Mouse (Mus musculus) embryonic facial prominence, embryonic 12.5 days (tissue): ENCODE measurements at regions not wholly inside any gene's neighbourhood (a gene's known extent, or its start where the extent isn't known, plus 50 kb on each side); places are given as distances from the start of the nearest gene placed in this dataset.

Source experiments
- ATAC-seq: fragments of 200-750 bp; cut with Nextera tagmentation; 2 replicates; pipeline ENCODE4 v1.8.0; 2017; ENCODE audit not compliant: insufficient number of reproducible peaks, insufficient read depth, low FRiP score, low TSS enrichment
- H3K27ac ChIP-seq: fragments of 300-500 bp; sonication (generic); 2 replicates; pipeline ENCODE4 v1.5.1; 2016; ENCODE audit warnings: mild to moderate bottlenecking
- H3K27me3 ChIP-seq: fragments of 300-500 bp; sonication (generic); 2 replicates; pipeline ENCODE4 v1.6.1; 2016; ENCODE audit warnings: mild to moderate bottlenecking, moderate library complexity
- H3K36me3 ChIP-seq: fragments of 300-500 bp; sonication (generic); 2 replicates; pipeline ENCODE4 v1.6.1; 2016; ENCODE audit warnings: mild to moderate bottlenecking
- H3K4me1 ChIP-seq: fragments of 300-500 bp; sonication (generic); 2 replicates; pipeline ENCODE4 v1.6.1; 2016
- H3K4me2 ChIP-seq: fragments of 300-500 bp; sonication (generic); replicated peaks from 2 replicates; pipeline ENCODE4 v1.6.1; 2016; ENCODE audit warnings: mild to moderate bottlenecking, moderate library complexity
- H3K4me3 ChIP-seq: fragments of 300-500 bp; sonication (generic); 2 replicates; pipeline ENCODE4 v1.5.1; 2016; ENCODE audit warnings: mild to moderate bottlenecking
- H3K9ac ChIP-seq: fragments of 300-500 bp; sonication (generic); 2 replicates; pipeline ENCODE4 v1.6.1; 2016; ENCODE audit warnings: mild to moderate bottlenecking, moderate library complexity
- H3K9me3 ChIP-seq: fragments of 300-500 bp; sonication (generic); 2 replicates; pipeline ENCODE4 v1.6.1; 2016; ENCODE audit warnings: mild to moderate bottlenecking, moderate library complexity
- WGBS: fragments of 180-500 bp; shearing (Covaris S2); methylation state at CpG from one replicate; pipeline ENCODE4 v1.1.7; 2016; 5-methylcytosine and 5-hydroxymethylcytosine counted together

DNA sequence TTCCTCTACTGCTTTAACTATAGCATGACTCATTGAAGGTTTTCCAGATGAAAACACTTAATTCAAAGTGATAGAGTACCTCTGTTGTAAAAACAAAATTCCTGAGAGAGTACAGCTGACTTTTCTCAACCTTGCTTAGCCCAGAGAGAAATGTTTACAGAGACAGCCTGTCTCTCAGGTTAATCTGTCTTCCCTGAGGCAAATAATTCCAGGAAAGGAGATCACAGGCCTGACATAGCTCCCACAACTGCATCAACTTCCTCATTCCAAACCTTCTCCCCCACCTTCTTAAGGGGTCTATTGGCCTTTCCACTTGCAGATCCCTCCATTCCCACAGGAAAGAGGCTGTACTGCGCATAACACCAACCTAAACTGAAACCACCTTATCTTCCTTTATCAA lies 586.1 kb upstream of the Impad1 start:
- Histone ChIP-seq H3K36me3 (no peaks in the 10 kb centered on the region), H3K27me3 (no peaks in the 10 kb centered on the region), H3K4me2 (no peak overlapping the region), H3K9ac (no peak overlapping the region), H3K4me3 (no peak overlapping the region), H3K9me3 (no peaks in the 10 kb centered on the region), H3K4me1 (no peaks in the 10 kb centered on the region), H3K27ac (no peak overlapping the region)
- ATAC-seq: no peak
- 42% methylated on average over 1 of the region's 1 CpGs for WGBS

DNA sequence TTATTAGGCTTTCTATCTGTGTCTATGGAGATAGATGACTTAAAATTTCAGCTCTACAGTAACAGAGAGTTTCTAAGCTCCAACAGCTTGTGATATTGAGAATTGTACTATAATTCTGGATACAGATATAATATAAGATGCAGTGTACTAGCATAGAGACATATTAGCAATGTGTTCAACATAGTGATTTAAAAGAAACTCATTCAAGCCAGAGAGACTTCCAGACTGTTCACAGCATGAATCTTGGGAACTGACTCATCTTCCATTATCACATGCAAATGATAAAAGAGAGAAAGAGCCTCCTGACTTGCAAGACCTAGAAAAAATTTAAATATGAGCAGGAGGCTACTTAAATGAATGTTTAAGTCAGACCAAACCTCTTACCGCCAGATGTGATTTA lies 565.1 kb upstream of the Impad1 start:
- no peak for ATAC-seq
- no peak overlapping the region for H3K4me3 ChIP-seq
- H3K27me3 ChIP-seq: no peaks in the 10 kb centered on the region
- no peaks in the 10 kb centered on the region for H3K36me3 ChIP-seq
- WGBS: 95% methylated on average over 1 of the region's 1 CpGs
- H3K27ac ChIP-seq: no peak overlapping the region
- H3K4me2 ChIP-seq: no peak overlapping the region
- H3K9ac ChIP-seq: no peak overlapping the region
- H3K9me3 ChIP-seq: no peaks in the 10 kb centered on the region
- no peaks in the 10 kb centered on the region for H3K4me1 ChIP-seq

DNA sequence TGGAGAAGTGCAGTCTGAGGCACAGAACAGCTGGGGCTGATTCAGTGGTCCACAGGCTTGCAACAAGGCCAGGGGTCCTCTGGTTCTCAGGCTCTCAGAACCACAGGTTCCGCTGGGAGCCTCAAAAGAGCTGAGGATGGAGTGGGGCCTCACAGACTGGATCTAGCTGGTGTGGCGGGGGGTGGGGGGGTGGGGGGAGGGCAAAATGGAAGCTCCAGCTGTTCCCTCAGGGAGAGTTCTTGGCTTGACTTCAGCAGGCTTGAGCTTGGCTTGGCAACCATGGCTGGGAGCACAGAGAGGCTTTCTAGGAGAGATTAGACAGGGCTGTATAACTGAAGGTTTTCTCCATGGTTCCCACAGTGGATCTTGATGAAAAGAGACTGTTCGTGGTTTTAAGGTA lies 553.1 kb upstream of the Impad1 start:
- Histone ChIP-seq H3K4me2 (no peak overlapping the region), H3K36me3 (no peaks in the 10 kb centered on the region), H3K4me3 (no peak overlapping the region), H3K4me1 (no peaks in the 10 kb centered on the region), H3K27me3 (no peaks in the 10 kb centered on the region), H3K9ac (no peak overlapping the region), H3K9me3 (no peaks in the 10 kb centered on the region), H3K27ac (no peak overlapping the region)
- no peak for ATAC-seq
- WGBS: 86% methylated on average over 3 of the region's 3 CpGs

DNA sequence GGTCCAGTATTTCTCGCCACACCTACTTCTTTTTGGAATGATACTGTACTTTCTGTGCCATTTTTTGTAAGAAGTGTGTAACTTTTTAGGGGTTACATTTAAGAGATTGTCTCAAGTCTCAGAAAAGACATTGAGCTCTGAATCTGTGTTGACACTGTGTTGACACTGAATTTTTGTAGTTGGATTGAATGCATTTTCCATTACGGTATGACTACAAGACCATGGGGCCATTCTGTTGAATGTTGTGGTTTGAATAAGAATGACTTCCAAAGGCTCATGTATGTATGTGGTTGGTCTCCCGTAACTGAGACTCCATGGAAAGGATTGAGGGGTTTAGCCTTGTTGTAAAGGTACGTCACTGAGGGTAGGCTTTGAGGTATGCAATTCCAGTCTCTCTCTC lies 551.6 kb upstream of the Impad1 start:
- H3K27ac ChIP-seq: no peak overlapping the region
- WGBS: 96% methylated on average over 4 of the region's 4 CpGs
- H3K36me3 ChIP-seq: no peaks in the 10 kb centered on the region
- H3K4me3 ChIP-seq: no peak overlapping the region
- no peak overlapping the region for H3K9ac ChIP-seq
- H3K27me3 ChIP-seq: no peaks in the 10 kb centered on the region
- no peaks in the 10 kb centered on the region for H3K9me3 ChIP-seq
- no peak overlapping the region for H3K4me2 ChIP-seq
- no peak for ATAC-seq
- no peaks in the 10 kb centered on the region for H3K4me1 ChIP-seq

DNA sequence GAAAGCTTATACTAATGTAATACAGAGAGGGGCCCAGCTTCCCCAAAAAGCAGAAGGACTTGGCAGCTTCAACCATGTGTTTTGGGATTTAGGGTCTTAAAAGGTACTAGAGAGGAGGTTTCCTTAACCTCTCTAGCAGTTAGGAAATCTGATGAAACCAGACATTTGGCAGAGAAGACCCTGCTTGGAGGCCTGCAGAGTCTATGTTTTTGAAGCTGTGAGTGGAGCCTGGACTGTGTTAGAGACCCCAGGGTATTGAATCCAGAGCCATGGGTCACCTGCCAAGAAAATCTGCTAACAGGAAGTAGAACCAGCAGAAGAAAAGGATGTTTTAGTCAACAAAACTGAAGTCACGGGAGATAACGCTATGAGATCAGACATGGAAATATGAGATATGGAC lies 551.2 kb upstream of the Impad1 start:
- no peaks in the 10 kb centered on the region for H3K9me3 ChIP-seq
- ATAC-seq: no peak
- no peak overlapping the region for H3K9ac ChIP-seq
- no peak overlapping the region for H3K4me3 ChIP-seq
- WGBS: 77% methylated on average over 2 of the region's 2 CpGs
- H3K27me3 ChIP-seq: no peaks in the 10 kb centered on the region
- H3K4me1 ChIP-seq: no peaks in the 10 kb centered on the region
- no peaks in the 10 kb centered on the region for H3K36me3 ChIP-seq
- no peak overlapping the region for H3K27ac ChIP-seq
- H3K4me2 ChIP-seq: no peak overlapping the region

DNA sequence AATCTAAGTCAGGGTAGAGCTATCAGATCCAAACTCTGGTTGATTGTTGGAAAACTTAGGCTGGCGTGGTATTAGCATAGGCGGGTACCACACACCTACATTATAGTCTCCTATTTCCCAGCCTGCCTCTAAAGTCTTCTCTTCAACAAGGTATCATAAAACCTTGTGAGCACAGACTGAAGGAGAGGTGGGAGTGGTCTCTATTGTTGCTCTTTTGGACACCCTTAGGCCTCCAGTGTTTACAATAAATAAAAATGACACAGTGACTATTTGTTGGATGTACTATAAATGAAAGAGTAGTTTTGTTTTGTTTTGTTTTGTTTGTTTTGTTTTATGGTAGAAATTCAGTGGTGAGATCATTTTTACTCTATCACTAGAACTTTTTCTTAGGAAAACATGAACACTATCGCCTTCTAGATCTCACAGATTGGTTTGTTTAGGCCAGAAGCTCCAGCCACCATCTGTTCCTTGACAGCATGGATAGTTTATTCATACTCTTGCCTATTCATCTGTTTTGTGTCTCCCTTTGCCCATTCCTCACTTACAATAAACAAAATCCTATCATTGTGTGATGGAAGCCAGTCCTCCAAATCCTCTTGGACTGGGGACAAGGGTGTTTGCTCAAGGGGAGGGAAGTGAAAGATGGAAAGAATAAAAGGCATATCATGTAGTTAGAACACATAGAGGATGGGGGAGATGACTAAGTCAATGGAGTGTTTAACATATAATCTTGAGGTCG lies 544.2 kb upstream of the Impad1 start:
- Histone ChIP-seq H3K9me3 (no peaks in the 10 kb centered on the region), H3K36me3 (no peaks in the 10 kb centered on the region), H3K4me1 (no peaks in the 10 kb centered on the region), H3K27ac (no peak overlapping the region), H3K9ac (no peak overlapping the region), H3K4me2 (no peak overlapping the region), H3K4me3 (no peak overlapping the region), H3K27me3 (no peaks in the 10 kb centered on the region)
- ATAC-seq: no peak
- WGBS: 81% methylated on average over 4 of the region's 4 CpGs

DNA sequence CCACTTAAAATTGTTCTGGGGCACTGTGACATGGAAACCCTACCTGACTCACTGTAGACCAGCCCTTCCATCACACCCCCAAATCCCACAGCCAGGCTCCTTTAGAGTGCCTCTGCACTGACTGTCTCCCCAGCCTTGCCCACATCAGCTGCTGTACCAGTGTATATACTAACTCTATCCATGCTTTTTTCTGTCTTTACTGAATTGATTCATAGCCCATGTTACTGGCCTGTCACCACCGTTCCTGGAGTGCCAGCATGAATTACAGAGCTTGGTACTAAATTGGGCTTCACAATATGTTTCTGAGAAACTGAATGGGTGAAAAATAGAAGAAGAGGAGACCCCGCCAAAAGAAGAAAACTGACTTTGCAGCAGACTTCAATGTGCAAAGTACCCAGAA lies 541.9 kb upstream of the Impad1 start:
- 84% methylated on average over 2 of the region's 2 CpGs for WGBS
- H3K4me2 ChIP-seq: no peak overlapping the region
- no peak for ATAC-seq
- H3K9ac ChIP-seq: no peak overlapping the region
- H3K9me3 ChIP-seq: no peaks in the 10 kb centered on the region
- no peak overlapping the region for H3K27ac ChIP-seq
- no peaks in the 10 kb centered on the region for H3K27me3 ChIP-seq
- no peaks in the 10 kb centered on the region for H3K36me3 ChIP-seq
- H3K4me3 ChIP-seq: no peak overlapping the region
- no peaks in the 10 kb centered on the region for H3K4me1 ChIP-seq

DNA sequence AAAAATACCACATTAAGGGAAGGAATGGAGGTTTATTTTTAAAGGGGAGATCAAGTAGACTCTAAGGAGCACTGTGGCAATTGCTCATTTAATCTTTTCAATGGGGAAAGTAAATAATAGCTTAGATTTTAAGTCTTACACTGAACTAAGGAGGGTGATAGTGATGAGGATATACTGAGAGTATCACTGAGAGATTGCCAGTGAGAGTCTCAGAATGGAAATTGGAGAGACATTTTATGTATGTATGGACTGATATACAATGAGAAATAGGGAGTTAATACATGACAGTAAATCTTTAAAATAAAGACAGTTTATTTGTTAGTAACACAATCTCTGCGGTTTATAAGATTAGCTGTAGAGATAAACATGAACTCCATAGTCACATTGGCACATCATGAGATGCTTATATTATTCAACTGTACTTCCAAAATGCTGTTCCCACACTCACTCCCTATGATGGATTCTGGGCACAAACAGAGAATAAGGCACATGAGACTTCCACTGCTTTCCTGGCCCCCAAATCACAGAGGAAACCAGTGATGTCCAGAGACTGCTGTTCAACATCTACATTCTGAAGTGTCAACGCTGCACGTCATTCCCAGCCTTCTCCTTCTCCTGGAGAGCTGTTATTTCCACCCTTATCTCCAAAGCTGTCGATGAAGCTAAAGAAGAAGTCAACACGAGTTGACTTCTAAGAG lies 535.5 kb upstream of the Impad1 start:
- WGBS: 84% methylated on average over 5 of the region's 5 CpGs
- ATAC-seq: no peak

DNA sequence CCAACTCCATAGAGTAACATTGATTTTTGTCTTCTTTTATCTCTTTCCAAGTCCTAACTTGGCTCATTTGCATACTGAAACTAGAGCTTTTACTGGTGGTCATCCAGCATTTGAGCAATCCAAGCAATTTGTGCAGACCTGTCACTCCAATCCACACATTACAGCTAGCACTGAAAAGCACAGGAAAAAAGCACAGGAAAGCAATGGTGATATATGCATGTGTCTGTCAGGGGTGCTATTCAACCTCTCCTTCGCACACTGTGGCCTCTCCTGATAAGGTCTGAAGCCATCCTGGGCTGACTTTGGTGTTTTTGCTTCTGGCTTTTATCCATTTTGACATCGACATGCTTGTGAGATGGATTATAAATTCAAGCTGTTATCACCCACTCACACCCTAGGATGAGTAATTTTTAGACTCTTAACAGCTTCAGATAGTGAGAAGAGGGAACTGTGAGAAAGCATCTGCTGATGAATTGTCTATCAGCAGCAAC lies 534.1 kb upstream of the Impad1 start:
- no peaks in the 10 kb centered on the region for H3K4me1 ChIP-seq
- no peaks in the 10 kb centered on the region for H3K9me3 ChIP-seq
- H3K36me3 ChIP-seq: no peaks in the 10 kb centered on the region
- H3K9ac ChIP-seq: no peak overlapping the region
- H3K4me2 ChIP-seq: no peak overlapping the region
- H3K27me3 ChIP-seq: no peaks in the 10 kb centered on the region
- no peak for ATAC-seq
- 74% methylated on average over 2 of the region's 2 CpGs for WGBS
- no peak overlapping the region for H3K27ac ChIP-seq
- H3K4me3 ChIP-seq: no peak overlapping the region

More for the DNA sequence above, 535.5 kb upstream of the Impad1 start:
- Histone ChIP-seq H3K4me1 (no peaks in the 10 kb centered on the region), H3K36me3 (no peaks in the 10 kb centered on the region), H3K27ac (no peak overlapping the region), H3K4me3 (no peak overlapping the region), H3K4me2 (no peak overlapping the region), H3K27me3 (no peaks in the 10 kb centered on the region), H3K9me3 (no peaks in the 10 kb centered on the region), H3K9ac (no peak overlapping the region)

DNA sequence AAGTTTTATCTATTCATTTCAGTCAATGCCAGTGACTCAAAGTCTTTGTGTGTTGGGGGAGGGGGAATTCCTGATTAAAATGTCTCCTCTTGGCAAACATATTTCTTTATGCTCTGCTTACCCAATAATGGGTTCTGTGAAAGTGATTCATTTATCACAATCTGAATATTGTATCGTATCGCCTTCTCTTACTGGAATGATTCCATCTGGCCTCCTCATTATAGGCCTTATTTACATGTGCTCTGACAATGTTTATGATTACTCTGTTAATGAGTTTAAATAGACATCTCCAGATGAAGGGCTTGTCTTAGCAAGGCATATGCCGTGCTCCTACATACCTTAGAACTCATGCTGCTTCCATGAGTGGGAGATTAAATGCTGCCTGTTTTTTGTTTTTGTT lies 508.3 kb upstream of the Impad1 start:
- Histone ChIP-seq H3K9me3 (no peaks in the 10 kb centered on the region), H3K4me2 (no peak overlapping the region)
- no peak for ATAC-seq

DNA sequence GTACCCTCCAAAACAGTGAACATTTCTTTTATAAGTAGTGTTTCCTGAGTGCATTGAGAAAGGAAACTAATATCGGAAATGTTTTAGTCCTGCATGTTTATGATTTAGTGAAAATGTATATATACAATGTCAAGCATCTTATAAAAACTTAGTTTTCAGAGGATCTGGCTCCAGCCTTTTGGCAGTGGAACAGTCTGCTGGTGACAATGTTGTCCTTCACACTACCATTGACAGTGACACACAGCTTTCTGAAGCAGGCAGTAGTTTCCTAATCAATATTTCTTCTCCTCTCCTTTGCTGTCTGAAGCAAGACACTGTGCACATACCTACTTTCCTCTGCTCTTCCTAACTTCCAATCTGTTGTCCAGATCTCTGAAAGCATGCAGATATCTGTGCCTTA lies 507.9 kb upstream of the Impad1 start:
- Histone ChIP-seq H3K9ac (no peak overlapping the region), H3K4me1 (no peaks in the 10 kb centered on the region), H3K27ac (no peak overlapping the region), H3K36me3 (no peaks in the 10 kb centered on the region), H3K9me3 (no peaks in the 10 kb centered on the region), H3K4me3 (no peak overlapping the region), H3K4me2 (no peak overlapping the region), H3K27me3 (no peaks in the 10 kb centered on the region)
- WGBS: 80% methylated on average over 1 of the region's 1 CpGs
- ATAC-seq: no peak

More for the DNA sequence above, 508.3 kb upstream of the Impad1 start:
- no peak overlapping the region for H3K9ac ChIP-seq
- no peaks in the 10 kb centered on the region for H3K27me3 ChIP-seq
- H3K27ac ChIP-seq: no peak overlapping the region
- H3K4me1 ChIP-seq: no peaks in the 10 kb centered on the region
- no peak overlapping the region for H3K4me3 ChIP-seq
- WGBS: 91% methylated on average over 3 of the region's 3 CpGs
- no peaks in the 10 kb centered on the region for H3K36me3 ChIP-seq

DNA sequence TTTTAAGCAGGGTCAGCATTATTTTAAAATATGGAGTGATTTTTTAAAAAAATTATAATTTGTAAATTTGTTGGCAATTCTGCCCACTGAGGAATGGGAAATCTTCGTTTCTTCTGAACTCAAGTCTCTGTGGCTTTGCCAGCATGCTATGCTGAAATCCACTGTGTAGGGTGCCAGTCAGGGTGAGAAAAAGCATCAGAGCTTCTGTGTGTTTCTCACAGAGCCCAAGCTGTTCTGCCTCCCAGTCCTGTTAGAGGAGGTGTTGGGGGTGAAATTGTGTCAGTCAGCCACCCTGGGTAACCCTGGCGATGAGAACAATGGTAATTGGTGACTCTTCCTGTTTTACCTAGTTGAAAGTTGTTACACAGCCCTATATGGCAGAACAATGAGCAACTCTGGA lies 506.1 kb upstream of the Impad1 start:
- Histone ChIP-seq H3K9me3 (no peaks in the 10 kb centered on the region), H3K27me3 (no peaks in the 10 kb centered on the region), H3K36me3 (no peaks in the 10 kb centered on the region), H3K4me3 (no peak overlapping the region), H3K9ac (no peak overlapping the region), H3K4me2 (no peak overlapping the region), H3K27ac (no peak overlapping the region), H3K4me1 (no peaks in the 10 kb centered on the region)
- 63% methylated on average over 2 of the region's 2 CpGs for WGBS
- 0 out of 2 replicates have a peak, but pooled peaks have one; percentile 28 for ATAC-seq
